Mouse (Mus musculus): ENCODE data around the gene Mbd3. TPM values are rescaled to one million over a fixed set of nuclear protein-coding genes. Genes with fewer than 3 reads are reported as not detected.
A peak's percentile ranks its signal among the peaks of the same experiment; 100 is the strongest.

Gene Mbd3
- 10 to 100 TPM; 93.3 to 97.7 TPM for total RNA-seq (2021)
- long read RNA-seq, experiment 1, transcript Mbd3-203 (7 exons, 1,222 nt): minor isoform, 8 of 92 reads
- long read RNA-seq, experiment 1, transcript Mbd3-201 (7 exons, 1,662 nt): minor isoform, 22 of 92 reads
- long read RNA-seq, experiment 1, transcript Mbd3-204 (7 exons, 1,566 nt): major isoform, 31 of 92 reads
- long read RNA-seq, experiment 1, partial matches to known transcripts: 23 of 92 reads
- long read RNA-seq, experiment 1, other reads (novel, unspliced or antisense): 7 of 92 reads
- long read RNA-seq, experiment 2, transcript Mbd3-201 (7 exons, 1,662 nt): minor isoform, 10 of 48 reads
- long read RNA-seq, experiment 2, transcript Mbd3-204 (7 exons, 1,566 nt): major isoform, 16 of 48 reads
- long read RNA-seq, experiment 2, partial matches to known transcripts: 20 of 48 reads
- long read RNA-seq, experiment 2, other reads (novel, unspliced or antisense): 2 of 48 reads

- peak; percentile 99 to 100 for DNase-seq
These were observed at the start of gene Mbd3 for GRCm38 (mm10) chr10:80399191-80399972. Gene Mbd3, minus strand, starts transcription at chr10:80399550.

- DNase-seq: peak; percentile 70 to 90
These were observed 46.7 kb upstream of the Mbd3 start for GRCm38 (mm10) chr10:80445898-80446601.

- no peak for DNase-seq
These were observed 45.7 kb upstream of the Mbd3 start for GRCm38 (mm10) chr10:80445052-80445451.

- DNase-seq: no peak
These were observed 45.1 kb upstream of the Mbd3 start for GRCm38 (mm10) chr10:80444339-80445045.

- DNase-seq: no peak
These were observed 44.4 kb upstream of the Mbd3 start for GRCm38 (mm10) chr10:80443575-80444278.

- DNase-seq: no peak
These were observed 43.6 kb upstream of the Mbd3 start for GRCm38 (mm10) chr10:80442989-80443388.

- DNase-seq: no peak
These were observed 42.2 kb upstream of the Mbd3 start for GRCm38 (mm10) chr10:80441598-80441997.

- DNase-seq: no peak
These were observed 40.7 kb upstream of the Mbd3 start for GRCm38 (mm10) chr10:80440031-80440430.

GRCm38 (mm10) chr10:80437973-80438372 is 38.6 kb upstream of the Mbd3 start:
- no peak for DNase-seq

- no peak for DNase-seq
These were observed 36.9 kb upstream of the Mbd3 start for GRCm38 (mm10) chr10:80436276-80436675.

GRCm38 (mm10) chr10:80435764-80436163 is 36.4 kb upstream of the Mbd3 start:
- no peak for DNase-seq

- DNase-seq: no peak
These were observed 35.5 kb upstream of the Mbd3 start for GRCm38 (mm10) chr10:80434823-80435222.

GRCm38 (mm10) chr10:80434233-80434592 is 34.9 kb upstream of the Mbd3 start:
- DNase-seq: no peak

GRCm38 (mm10) chr10:80433513-80434232 is 34.3 kb upstream of the Mbd3 start, which contains the start of gene Tcf3:
Gene Tcf3, minus strand, starts transcription at chr10:80433647.
- DNase-seq: peak; percentile 96 to 98

GRCm38 (mm10) chr10:80432936-80433512 is 33.7 kb upstream of the Mbd3 start:
- peak in 1 of 2 experiments; percentile 46 for DNase-seq

GRCm38 (mm10) chr10:80432387-80432785 is 33.0 kb upstream of the Mbd3 start:
- DNase-seq: no peak

GRCm38 (mm10) chr10:80431570-80432386 is 32.4 kb upstream of the Mbd3 start:
- DNase-seq: peak in 1 of 2 experiments; percentile 35

- no peak for DNase-seq
These were observed 31.1 kb upstream of the Mbd3 start for GRCm38 (mm10) chr10:80430375-80430980.

GRCm38 (mm10) chr10:80429800-80430199 is 30.4 kb upstream of the Mbd3 start:
- no peak for DNase-seq

Data from heart, adult 18-20 months (tissue).